Mouse (Mus musculus): ENCODE measurements around the gene Ang.

DNA sequence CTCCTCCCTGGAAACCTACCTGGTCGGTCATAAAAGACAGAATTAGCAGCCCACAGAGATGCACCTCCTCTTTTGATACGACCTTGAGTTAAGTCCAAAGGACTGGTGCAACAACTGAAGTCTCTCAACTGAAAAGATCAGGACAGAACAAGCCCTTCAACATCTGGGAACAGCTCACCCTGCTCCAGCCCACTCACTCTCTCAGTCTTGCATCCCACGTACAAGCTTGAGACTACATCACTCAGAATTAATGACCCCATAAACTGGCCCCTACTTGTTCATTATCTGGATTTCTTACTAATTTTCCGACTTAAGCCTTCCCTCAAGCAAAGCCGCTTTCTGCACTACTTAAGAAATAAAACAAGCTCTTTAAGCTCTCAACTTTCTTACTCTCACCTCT is 37.8 kb upstream of the Ang start:
- no peak for TF ChIP-seq POLR2A (IDR thresholded peaks at IDR 0.05; ENCODE audit: low read depth, low read length)
- TF ChIP-seq CTCF (conservative IDR thresholded peaks at IDR 0.05; ENCODE audit: insufficient read depth, insufficient read length, low read depth, low read length): no peak

Data from kidney, adult 2 months (tissue).